Mouse (Mus musculus): ENCODE measurements at regions not wholly inside any gene's neighbourhood (a gene's known extent, or its start where the extent isn't known, plus 50 kb on each side); places are given as distances from the start of the nearest gene placed in this dataset.
"Not testable (repeated sequence)": the region's sequence is repeated elsewhere in the genome, so short reads cannot be mapped to it uniquely, and the experiment has no call there.

DNA sequence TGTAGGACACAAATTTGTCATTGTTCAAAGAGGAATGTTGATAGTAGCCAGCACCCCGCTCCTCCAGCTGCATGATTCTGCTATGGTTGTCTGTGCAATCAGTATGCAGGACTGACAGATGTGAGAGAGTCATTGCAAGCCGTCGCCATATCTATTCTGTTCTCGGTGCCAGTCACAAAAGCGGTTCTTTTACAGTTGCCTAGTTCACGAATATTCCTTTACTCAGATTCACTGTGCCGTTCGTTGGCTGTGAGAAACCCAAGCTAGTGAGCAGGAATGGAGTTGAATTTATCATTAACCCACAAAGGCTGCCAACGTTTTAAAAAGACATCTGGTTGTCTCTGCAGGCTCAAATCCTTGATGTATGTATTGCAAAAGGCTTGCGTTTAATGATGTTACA lies 206.9 kb downstream of the Rchy1 start:
- no peak for DNase-seq (ENCODE audit: low spot score)

DNA sequence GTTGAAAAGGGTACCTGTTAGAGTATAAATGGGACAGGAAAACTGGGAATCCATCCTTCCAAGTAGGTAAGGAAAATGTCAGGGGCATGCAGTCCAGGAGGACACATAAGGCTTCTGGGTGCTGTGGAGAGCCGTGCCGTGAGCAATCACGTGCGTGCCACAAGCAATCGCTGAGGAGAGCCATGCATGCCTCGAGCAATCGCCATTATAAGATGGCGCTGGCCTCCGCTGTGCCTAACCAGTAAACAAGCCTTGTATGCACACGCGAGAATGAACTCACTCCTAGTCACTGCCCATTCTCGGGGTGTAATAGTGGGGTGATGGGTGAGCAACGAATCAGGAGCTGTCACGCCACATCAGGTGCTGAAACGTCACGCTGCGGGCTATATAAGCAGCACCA lies 210.0 kb downstream of the Rchy1 start:
- DNase-seq (ENCODE audit: low spot score) = not testable (repeated sequence)

DNA sequence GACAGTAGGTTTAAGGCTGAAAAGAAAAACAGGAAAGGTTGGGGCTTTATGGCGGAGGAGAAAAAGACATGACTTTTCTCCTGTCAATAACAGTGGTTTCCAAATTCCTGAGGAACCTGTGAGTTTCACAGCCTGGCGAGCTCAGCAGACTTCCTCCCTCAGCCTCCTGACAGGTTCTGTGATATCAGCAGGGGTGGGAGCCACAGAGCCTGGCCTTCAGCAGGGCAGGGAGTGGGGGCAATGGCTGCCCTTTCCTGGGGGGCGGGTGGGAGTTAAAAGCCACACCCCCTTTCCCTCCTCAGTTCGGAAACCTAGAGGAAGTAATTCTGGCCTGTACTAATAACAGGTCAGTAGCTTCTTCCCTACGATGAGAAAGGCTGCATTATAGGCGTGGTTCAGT lies 211.7 kb downstream of the Rchy1 start:
- DNase-seq (ENCODE audit: low spot score) = no peak

DNA sequence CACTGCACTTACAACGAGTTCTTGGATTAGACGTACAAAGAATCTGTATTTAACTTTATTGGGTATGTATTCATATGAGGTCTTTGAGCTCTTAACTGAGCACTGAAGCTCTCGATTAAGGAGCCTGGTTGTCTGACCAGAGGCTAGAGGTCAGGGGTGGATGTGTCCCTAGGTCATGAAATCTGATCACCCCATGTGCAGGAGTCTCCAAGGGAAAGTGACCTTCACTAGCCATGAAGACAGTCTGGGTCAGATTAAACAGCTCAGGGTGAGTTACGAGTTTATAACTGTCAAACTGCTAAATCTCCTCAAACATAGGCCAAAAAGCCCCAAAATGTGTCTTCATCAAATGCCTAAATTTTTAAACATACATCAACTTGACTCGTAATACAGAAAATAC lies 216.8 kb downstream of the Rchy1 start:
- DNase-seq (ENCODE audit: low spot score) = no peak

DNA sequence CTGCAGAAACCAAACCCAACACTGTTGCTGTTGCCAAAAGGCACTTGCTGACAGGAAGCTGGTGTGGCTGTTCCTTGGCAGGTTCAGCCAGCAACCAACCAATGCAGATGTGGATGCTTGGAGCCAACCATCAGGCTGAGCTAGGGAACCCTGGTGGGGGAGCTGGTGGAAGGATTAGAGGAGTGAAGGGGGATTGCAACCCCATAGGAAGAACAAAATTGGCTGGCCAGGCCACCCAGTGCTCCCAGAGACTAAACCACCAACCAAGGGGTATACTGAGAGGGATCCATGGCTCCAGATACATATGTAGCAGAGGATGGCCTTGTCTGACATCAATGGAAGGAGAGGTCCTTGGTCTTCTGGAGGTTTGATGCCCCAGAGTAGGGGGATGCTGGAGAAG lies 218.5 kb downstream of the Rchy1 start:
- DNase-seq (ENCODE audit: low spot score) = no peak

DNA sequence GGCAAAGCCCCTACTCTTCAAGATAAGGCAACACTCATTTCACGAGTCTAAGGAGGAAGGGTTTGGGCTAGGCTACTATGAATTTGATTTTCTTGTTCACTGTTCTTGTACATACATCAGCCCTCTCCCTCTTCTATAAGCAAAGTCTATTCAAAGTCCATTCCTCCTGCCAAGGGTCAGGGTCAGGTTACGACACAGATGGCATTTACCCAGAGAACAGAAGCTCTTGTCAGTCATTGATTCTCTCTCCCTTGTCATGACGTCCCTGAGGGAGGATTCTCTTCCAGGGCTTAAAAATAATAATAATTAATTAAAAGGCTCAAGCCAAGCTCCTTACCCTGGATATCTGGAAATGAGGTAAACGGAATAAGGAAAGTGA lies 222.7 kb downstream of the Rchy1 start:
- DNase-seq (ENCODE audit: low spot score) = no peak

DNA sequence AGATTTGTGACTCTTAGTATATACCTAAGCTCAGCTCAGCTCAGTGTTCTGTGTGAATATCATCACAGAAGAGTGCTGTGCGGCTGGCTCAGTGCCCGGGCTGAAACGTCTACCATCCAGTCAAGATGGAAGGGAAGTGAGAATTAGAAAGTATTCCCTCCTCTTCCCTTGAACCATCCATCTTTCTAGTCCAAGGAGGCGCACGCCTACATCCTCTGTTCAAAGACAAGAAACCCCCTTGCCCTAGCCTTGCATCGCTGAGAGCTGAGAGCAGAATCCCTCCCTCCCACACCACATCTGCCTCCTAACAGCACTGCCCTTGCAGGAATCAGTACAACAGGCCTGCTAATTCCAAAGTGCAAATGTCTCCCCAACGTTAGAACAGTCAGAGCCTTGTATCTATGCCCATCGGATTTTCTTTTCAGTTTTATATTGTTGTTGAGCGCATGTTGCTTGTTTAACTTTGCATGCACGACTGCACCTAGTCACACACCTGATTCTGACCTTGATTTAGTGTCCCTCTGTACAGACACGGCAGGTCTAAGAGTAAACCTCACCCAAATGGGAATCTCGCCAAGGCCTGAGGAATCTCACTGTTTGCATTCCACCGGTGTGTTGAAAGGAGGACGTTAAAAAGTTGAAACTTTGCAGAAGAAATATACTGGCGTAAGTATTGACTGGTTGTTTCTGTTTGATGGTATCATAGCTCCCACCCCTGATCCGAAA lies 222.2 kb downstream of the Parm1 start:
- DNase-seq (ENCODE audit: low spot score) = no peak

DNA sequence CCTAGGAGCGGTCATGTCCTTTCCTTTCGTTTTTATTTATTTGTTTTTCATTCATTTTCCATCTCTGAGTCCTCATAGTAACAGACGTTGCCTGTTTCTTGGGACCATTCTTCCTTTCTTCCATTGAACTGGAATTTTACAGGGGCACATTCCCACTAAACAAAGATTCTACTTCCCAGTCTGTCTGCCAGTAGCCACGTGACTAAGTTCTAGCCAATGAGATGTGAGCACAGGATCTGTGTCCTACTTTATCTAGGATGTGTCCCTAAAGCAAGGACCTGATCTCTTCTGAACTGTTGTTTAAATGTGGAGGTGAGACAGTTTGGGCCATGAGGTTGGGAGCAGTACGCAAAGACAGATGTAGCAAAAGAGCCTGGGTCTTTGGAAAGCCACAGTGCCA lies 214.6 kb downstream of the Parm1 start:
- DNase-seq (ENCODE audit: low spot score) = no peak

DNA sequence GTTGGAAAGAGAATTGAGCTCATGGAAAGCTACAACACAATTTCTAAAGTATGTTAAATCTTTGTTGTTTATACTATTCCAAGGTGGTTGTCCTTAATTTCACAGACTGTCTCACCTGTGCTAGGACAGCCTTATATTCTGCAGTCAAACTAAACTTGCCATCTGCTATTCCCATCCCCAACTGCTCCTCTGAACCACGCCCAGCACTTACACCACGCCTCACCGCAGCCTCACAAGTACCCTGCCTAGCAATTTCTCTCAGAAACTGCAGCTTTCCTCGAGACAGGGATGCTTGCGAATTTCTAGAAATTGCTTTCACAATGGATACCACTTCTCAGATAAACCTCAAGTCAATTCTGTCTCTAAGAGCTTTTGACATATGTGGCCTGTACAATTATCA lies 213.7 kb downstream of the Parm1 start:
- DNase-seq (ENCODE audit: low spot score) = no peak

DNA sequence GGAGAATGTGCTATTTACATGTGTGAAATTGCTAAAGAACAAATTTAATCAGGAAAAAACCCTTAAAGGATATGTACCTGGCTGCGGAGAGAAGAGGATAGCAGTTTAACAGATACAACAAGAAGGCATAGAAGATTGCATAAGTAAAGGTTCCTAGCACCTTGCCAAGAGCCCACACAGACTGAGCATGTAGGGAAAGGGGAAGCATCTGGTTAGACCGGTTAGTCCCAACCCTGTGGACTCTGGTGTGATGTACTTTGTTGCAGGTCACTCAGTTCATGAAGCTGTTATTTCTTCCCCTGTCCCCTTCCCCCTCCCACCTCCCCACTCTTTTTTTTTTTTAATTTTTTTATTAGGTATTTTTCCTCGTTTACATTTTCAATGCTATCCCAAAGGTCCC lies 212.5 kb downstream of the Parm1 start:
- no peak for DNase-seq (ENCODE audit: low spot score)

DNA sequence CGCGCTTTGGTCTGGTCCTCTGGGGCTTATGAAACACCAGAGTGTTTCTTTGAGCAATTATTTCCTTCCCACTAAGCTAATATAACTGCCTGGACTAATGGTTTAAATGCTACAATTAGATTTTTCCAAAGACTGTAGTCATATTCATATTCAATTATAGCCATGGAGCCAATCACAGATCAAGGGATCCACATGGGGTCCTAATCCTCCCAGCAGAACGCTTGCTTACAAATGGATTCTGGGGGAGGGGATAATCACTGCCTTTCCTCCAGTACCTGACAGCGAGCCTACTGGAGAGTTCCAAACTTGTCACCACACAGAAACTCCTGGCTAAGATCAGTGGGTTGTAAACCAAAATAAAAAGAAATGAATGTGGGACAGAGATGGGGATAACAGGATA lies 212.0 kb downstream of the Parm1 start:
- no peak for DNase-seq (ENCODE audit: low spot score)

DNA sequence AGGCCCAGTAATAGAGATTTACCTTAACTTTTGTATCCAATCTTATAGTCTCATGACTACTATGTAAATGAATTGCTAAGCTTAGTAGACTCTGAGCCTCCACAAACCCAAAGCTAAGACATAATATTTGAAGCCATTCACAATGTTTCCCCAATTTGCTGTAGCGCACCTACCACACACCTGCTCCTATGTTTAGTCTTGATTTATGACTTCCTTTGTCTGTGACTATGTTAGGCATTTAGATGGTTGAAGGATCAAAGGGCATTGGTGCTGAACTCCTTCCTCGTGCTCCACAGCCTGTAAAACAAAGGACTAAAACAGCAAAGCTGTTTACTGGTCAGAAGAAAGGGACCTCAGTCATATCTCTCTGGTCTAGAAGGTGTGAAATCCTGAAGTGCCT lies 210.0 kb downstream of the Parm1 start:
- DNase-seq (ENCODE audit: low spot score) = no peak

DNA sequence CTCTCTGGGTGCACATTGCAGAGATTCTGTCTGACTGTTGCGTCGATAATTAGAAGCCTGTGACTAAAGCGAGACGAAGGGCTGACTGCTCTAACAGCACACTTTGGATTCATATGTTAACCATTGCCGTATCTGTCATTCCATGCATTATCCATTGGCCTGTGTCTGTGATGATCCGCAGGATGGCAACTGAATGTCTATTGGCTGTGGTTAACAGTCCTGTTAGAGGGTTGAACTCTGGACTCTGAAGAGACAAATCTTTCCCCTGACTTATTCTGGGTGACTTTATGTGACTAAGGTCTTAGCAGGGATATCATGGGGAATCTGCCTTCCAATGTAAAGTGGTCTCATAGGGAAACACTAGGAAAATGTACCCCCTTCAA lies 208.7 kb downstream of the Parm1 start:
- no peak for DNase-seq (ENCODE audit: low spot score)

DNA sequence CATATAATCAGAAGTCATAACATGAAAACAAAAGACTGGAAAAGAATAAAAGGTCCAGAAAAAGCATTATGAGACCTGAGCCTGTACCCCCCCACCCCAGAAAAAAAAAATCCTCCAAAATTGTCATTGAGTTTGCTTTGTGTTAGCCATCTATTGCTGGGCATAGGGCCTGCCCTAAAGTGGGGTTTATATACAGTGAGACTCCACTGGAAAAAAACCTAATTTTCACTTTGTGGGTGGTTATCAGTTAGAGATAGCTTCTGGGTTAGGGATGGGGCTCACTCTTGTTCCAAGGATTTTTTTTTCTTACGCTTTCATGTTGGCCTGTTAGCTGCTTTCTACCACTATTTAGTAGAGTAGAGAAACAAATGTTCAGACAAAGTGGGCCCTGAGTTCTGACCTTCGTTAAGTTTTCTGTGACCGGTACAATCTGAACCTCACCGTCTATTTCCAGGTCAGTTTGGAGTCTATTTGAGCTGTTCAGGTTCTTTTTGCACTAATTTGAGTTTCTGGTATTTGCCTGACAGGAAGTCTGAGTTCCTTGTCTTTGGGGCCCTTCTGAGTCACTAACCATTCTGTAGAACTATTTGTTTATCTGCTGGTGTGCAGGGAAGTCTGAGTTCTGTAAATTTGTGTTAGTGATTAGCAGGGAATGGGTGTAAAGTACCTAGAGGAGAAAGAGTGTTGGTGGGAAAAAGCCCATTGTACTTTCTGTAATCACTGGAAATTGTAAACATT lies 208.1 kb downstream of the Parm1 start:
- DNase-seq (ENCODE audit: low spot score) = no peak

DNA sequence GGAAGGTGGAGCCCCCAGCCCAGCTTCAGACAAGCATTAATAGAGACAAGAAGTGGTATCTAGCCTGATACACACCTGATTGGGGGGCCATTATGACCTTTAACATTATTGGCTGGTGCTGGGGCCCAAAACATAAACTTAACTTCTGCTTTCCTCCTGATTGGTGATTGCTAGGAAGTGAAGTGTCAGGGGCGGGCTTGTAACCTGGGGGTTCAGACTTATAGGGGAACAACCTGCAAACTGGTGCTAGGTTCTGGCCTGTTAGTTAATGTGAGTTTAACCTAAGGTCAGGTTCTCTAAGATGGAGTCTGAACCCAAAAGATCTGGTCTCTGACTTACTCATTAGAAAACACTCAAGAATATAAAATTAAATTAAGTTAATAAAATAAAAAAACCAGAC lies 207.5 kb downstream of the Parm1 start:
- no peak for DNase-seq (ENCODE audit: low spot score)

DNA sequence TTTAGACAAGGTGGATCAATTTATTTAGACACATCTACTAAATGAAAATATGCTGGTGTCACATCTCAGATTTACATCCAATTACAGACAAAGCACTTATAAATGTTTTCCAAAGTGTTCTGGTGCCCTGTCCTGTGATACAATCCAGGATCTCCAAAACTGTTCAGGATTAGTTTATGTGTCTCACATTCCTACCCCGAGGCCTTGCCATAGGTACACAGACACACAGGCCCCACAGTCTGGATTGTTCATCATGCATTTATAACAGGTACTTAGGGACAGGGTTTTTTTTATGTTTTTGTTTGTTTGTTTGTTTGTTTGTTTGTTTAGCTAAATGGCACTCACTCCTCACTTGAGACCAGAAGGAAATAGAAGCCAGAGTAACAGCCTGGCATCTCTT lies 206.0 kb downstream of the Parm1 start:
- no peak for DNase-seq (ENCODE audit: low spot score)

DNA sequence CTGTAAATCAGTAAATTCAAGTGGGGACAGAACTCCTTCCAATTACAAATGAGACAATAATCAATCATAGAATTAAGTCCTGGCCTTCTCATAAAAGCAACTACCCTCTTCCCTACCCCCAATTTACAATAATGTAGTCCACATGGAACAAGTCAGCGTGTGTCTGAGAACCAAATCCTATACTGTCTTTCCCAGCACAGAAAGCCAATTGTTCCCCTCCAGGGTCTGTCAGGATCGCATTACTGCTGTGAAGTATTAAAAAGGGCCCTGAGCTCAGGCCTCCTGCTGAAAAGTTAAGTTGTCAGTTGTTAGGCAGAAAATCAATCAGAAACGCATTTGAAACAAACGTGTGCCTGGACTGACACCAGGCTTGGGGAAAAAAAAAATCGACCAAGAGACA lies 205.6 kb downstream of the Parm1 start:
- no peak for DNase-seq (ENCODE audit: low spot score)

DNA sequence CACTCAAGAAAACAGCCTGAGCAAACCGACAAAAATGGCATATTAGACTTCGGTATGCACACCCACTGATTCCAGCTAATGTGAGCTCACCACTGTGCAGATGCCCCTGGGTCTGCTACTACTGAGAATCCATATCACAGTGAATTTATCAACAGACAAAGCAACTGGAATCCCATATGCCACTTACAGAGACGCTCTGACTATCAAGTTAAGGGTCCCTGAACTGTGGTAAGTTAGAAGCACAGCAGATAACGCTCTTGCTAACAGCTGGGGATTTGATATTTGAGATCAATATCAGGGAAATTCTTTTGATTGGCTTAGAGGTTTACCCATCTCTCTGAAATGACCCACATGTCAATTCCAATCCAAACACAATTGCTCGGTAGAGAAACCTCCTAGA lies 205.0 kb downstream of the Parm1 start:
- no peak for DNase-seq (ENCODE audit: low spot score)

DNA sequence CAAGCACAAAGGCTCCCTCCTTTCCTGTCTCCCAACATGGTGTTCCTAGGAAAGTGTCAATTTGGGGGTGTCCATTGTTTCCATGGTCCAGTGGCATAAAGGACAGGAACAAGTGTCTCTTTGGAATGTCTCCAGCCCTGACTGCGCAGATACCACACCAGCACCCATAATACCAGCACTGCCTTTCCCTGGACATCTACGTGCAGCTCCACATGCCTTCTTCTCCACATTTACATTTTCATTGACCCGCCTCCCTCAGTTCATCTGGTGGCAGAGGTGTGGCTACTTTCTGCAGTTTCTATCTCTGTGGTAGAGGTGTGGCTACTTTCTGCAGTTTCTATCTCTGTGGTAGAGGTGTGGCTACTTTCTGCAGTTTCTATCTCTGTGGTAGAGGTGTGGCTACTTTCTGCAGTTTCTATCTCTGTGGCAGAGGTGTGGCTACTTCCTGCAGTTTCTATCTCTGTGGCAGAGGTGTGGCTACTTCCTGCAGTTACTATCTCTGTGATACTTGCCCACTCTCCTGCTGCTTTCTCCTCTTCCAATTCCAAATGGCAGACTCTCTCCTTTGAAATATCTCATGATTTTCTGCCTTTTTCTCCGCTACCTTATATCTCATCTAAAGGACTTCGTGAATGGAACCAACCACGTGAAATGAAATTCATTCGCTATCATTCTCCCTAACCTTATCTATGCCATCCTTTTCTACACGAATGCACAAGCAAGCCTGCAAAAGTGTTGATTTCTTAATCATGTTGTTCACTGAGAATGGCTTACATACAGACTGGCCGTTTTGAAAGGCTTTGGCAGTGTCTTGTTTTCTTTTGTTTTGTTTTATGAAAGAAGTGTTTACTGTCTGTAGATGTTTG lies 204.0 kb downstream of the Parm1 start:
- DNase-seq (ENCODE audit: low spot score) = no peak

DNA sequence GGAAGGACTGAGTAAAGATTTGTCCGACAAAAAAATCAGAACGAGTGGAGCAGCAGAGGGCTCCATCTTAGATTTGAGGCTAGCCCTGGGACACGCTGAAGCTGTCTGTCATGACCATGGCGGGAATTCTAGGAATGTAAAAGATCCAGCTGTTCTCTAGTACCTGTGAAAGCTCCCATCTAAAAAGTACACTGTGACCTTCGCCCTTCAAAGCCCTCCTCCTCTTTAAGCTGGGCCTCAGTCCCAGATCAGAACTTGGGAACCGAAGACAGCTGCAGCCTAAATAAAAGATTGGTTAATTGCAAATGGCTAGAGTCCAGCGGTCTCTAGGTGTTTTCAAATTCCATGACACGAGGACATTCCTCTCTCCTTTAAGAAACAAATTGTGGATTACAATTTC lies 195.6 kb downstream of the Parm1 start:
- DNase-seq (ENCODE audit: low spot score) = no peak

DNA sequence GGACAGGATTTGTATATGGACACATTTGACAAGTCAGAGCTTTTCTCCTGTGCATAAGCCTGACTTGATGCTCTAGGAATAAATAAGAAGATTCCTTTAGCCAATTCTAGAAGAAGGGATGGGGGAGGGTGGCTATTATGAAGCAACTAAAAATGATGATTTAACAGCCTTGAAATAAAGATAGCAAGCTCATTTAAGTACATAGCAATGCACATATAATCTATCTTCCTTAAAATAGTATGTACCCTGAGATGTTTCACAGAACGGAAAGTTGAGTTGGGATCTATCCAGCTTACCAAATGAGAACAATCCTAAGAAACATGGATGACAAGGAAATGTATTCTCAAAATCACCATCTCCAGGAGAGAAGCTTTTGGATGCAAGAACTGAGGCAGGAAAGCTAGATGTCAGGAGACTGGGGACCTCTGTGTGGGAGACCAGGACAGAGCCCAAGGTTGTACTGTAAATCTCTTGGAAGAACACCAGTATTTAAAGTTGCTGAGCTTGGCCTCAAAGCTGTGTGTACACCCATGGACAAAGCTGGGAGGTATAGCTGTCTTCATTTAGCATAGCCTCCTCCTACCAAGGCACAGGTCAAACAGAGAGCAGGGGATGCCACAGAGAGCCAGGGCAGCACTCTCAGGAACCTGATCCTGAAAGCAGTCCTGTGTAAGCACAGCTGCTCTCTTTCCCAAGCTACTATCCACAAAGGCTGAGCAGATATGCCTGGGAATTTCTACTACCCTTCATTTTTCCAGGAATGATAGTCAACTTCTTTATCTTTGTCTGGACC lies 192.3 kb downstream of the Parm1 start:
- no peak for DNase-seq (ENCODE audit: low spot score)

DNA sequence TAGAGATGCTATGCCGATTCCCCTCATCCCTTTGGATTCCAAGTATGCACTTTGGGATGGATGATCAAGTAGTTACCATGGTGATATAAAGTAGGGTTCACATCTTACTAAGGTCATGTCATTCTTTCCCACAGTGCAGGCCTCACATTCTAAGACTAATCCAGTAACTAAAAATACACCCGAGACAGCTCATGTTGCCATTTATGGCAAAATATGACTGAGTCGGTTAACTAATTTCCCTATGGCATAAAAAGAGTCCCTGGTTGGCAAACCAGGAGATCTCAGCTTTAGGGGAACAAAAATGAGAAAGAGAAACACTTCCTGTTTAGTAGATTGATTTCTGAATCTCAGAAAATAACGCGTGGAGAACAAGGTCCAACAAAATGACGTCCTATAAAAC lies 190.7 kb downstream of the Parm1 start:
- no peak for DNase-seq (ENCODE audit: low spot score)

Data from thymus, postnatal 0 days (tissue).